19 mouse cellular contexts compared by ENCODE assay signal in genomic region chr2:127775013-127775412, GRCm38 (mm10). TPM values are rescaled to one million over a fixed set of nuclear protein-coding genes. Genes with fewer than 3 reads are reported as not detected.
DNase-seq lines count a peak whose midpoint lies in the region; ATAC-seq and TF ChIP-seq lines count a peak whose summit lies in the region.
"Had no signal": no experiment of that assay in that cellular context is flagged by ENCODE, and none has a peak within 500 bp of the region (broad histone marks: within the 10 kb centered on the region; RNA-seq: fewer than 3 reads in every experiment).

No protein-coding gene starts in this region.

- no peak overlapping the region for H3K9ac ChIP-seq in forebrain, embryonic 15.5 days (replicated peaks)
- no peak overlapping the region for H3K9ac ChIP-seq in hindbrain, postnatal 0 days (replicated peaks; ENCODE audit: low read length)
- no peak overlapping the region for H3K9ac ChIP-seq in hindbrain, embryonic 13.5 days
- H3K9ac ChIP-seq in neural tube, embryonic 11.5 days (ENCODE audit: low read length): no peak overlapping the region
- no peak overlapping the region for H3K9ac ChIP-seq in neural tube, embryonic 15.5 days (replicated peaks)
- H3K9ac ChIP-seq: limb, embryonic 15.5 days; liver, embryonic 15.5 days had no signal

- H3K4me3 ChIP-seq in forebrain, embryonic 10.5 days: no peak overlapping the region
- H3K4me3 ChIP-seq in forebrain, embryonic 15.5 days: no peak overlapping the region
- H3K4me3 ChIP-seq in hindbrain, postnatal 0 days (ENCODE audit: low read length): no peak overlapping the region
- H3K4me3 ChIP-seq in hindbrain, embryonic 13.5 days: no peak overlapping the region
- no peak overlapping the region for H3K4me3 ChIP-seq in neural tube, embryonic 11.5 days (ENCODE audit: low read depth, low read length)
- H3K4me3 ChIP-seq in neural tube, embryonic 15.5 days (replicated peaks): no peak overlapping the region
- H3K4me3 ChIP-seq: limb, embryonic 15.5 days; liver, embryonic 15.5 days had no signal

- peaks cover 77% of the 10 kb centered on the region for H3K36me3 ChIP-seq in forebrain, embryonic 10.5 days (replicated peaks)
- H3K36me3 ChIP-seq in forebrain, embryonic 15.5 days: peaks cover 13% of the 10 kb centered on the region; the same call in 1 of the 2 replicates
- peaks cover 12% of the 10 kb centered on the region; the same call in 1 of the 2 replicates for H3K36me3 ChIP-seq in hindbrain, postnatal 0 days (ENCODE audit: insufficient read depth, low read length)
- peaks cover 42% of the 10 kb centered on the region for H3K36me3 ChIP-seq in hindbrain, embryonic 13.5 days
- no peaks in the 10 kb centered on the region; the same call in 1 of the 2 replicates for H3K36me3 ChIP-seq in neural tube, embryonic 11.5 days (ENCODE audit: control insufficient read depth, insufficient read depth, low read length)
- H3K36me3 ChIP-seq in neural tube, embryonic 15.5 days: peaks cover 13% of the 10 kb centered on the region; the same call in 1 of the 2 replicates
- H3K36me3 ChIP-seq: liver, embryonic 15.5 days had no signal

- H3K4me2 ChIP-seq in forebrain, embryonic 15.5 days (replicated peaks): no peak overlapping the region
- H3K4me2 ChIP-seq in hindbrain, postnatal 0 days (ENCODE audit: low read depth, low read length): no peak overlapping the region
- no peak overlapping the region for H3K4me2 ChIP-seq in hindbrain, embryonic 13.5 days
- no peak overlapping the region for H3K4me2 ChIP-seq in neural tube, embryonic 11.5 days (ENCODE audit: low read depth)
- no peak overlapping the region for H3K4me2 ChIP-seq in neural tube, embryonic 15.5 days
- H3K4me2 ChIP-seq: limb, embryonic 15.5 days had no signal

- H3K27me3 ChIP-seq in forebrain, embryonic 10.5 days (ENCODE audit: poor library complexity, severe bottlenecking): no peaks in the 10 kb centered on the region
- H3K27me3 ChIP-seq in forebrain, embryonic 15.5 days: no peaks in the 10 kb centered on the region
- H3K27me3 ChIP-seq in hindbrain, postnatal 0 days (ENCODE audit: insufficient read depth, low read length): no peaks in the 10 kb centered on the region
- H3K27me3 ChIP-seq in hindbrain, embryonic 13.5 days: no peaks in the 10 kb centered on the region
- no peaks in the 10 kb centered on the region for H3K27me3 ChIP-seq in neural tube, embryonic 11.5 days (ENCODE audit: control insufficient read depth, insufficient read depth, low read length)
- H3K27me3 ChIP-seq in neural tube, embryonic 15.5 days (replicated peaks): no peaks in the 10 kb centered on the region
- H3K27me3 ChIP-seq: limb, embryonic 15.5 days; liver, embryonic 15.5 days had no signal

- no peak for DNase-seq in forebrain, embryonic 10.5 days (ENCODE audit: extremely low spot score, low spot score)
- DNase-seq in hindbrain, postnatal 0 days (ENCODE audit: low spot score): no peak
- DNase-seq in neural tube, embryonic 11.5 days (ENCODE audit: low spot score): no peak
- no peak for DNase-seq in neural tube, embryonic 10.5 days (ENCODE audit: extremely low spot score, low spot score)
- no peak for DNase-seq in heart, postnatal 10 days
- DNase-seq: cerebellum, adult 8-10 months; gastrocnemius, postnatal 10 days; right cerebral cortex, postnatal 4 days had no signal

- ATAC-seq in forebrain, embryonic 15.5 days (replicated peaks): no peak
- ATAC-seq in hindbrain, postnatal 0 days: 0 out of 2 replicates have a peak, but pooled peaks have one; percentile 61
- no peak for ATAC-seq in hindbrain, embryonic 13.5 days (ENCODE audit: low FRiP score)
- peak; percentile 65; the same call in 1 of the 2 replicates for ATAC-seq in neural tube, embryonic 11.5 days (ENCODE audit: insufficient read depth, low FRiP score, low TSS enrichment)
- ATAC-seq in neural tube, embryonic 15.5 days (ENCODE audit: low FRiP score): peak; percentile 73; the same call in 1 of the 2 replicates
- ATAC-seq: inflammation-experienced regulatory T-cells, adult 6 months had no signal

- peak overlapping the region; percentile 84 for H3K27ac ChIP-seq in forebrain, embryonic 10.5 days
- H3K27ac ChIP-seq in forebrain, embryonic 15.5 days (replicated peaks): no peak overlapping the region
- H3K27ac ChIP-seq in hindbrain, postnatal 0 days: no peak overlapping the region
- no peak overlapping the region for H3K27ac ChIP-seq in hindbrain, embryonic 13.5 days
- no peak overlapping the region for H3K27ac ChIP-seq in neural tube, embryonic 11.5 days (ENCODE audit: low read depth, low read length)
- H3K27ac ChIP-seq in neural tube, embryonic 15.5 days (replicated peaks): no peak overlapping the region
- H3K27ac ChIP-seq: limb, embryonic 15.5 days; macrophage; stomach, postnatal 0 days had no signal

- 69% methylated on average over 3 of the region's 3 CpGs for WGBS in forebrain, embryonic 10.5 days
- 58% methylated on average over 3 of the region's 3 CpGs for WGBS in forebrain, embryonic 15.5 days
- 72% methylated on average over 3 of the region's 3 CpGs for WGBS in hindbrain, postnatal 0 days
- 68% methylated on average over 3 of the region's 3 CpGs for WGBS in hindbrain, embryonic 13.5 days
- WGBS in neural tube, embryonic 11.5 days: 78% methylated on average over 3 of the region's 3 CpGs
- WGBS in neural tube, embryonic 15.5 days: 53% methylated on average over 3 of the region's 3 CpGs

- intact Hi-C loops in heart, postnatal 10 days (cut with DNase I): no loop called here

- TF ChIP-seq CTCF in hindbrain, postnatal 0 days (IDR thresholded peaks at IDR 0.05; ENCODE audit: low read depth): no peak

- peaks cover 19% of the 10 kb centered on the region for H3K4me1 ChIP-seq in forebrain, embryonic 10.5 days
- peaks cover 7% of the 10 kb centered on the region for H3K4me1 ChIP-seq in forebrain, embryonic 15.5 days
- no peaks in the 10 kb centered on the region for H3K4me1 ChIP-seq in hindbrain, postnatal 0 days (ENCODE audit: insufficient read depth, low read length)
- H3K4me1 ChIP-seq in hindbrain, embryonic 13.5 days (replicated peaks): 0 out of 2 replicates have a peak, but pooled peaks cover 4% of the 10 kb centered on the region
- H3K4me1 ChIP-seq in neural tube, embryonic 11.5 days (ENCODE audit: control insufficient read depth, insufficient read depth, low read length): no peaks in the 10 kb centered on the region
- peaks cover 5% of the 10 kb centered on the region for H3K4me1 ChIP-seq in neural tube, embryonic 15.5 days
- H3K4me1 ChIP-seq: limb, embryonic 15.5 days had no signal

- H3K9me3 ChIP-seq in forebrain, embryonic 10.5 days: no peaks in the 10 kb centered on the region
- H3K9me3 ChIP-seq in forebrain, embryonic 15.5 days: no peaks in the 10 kb centered on the region
- no peaks in the 10 kb centered on the region for H3K9me3 ChIP-seq in hindbrain, postnatal 0 days (ENCODE audit: low read length)
- no peaks in the 10 kb centered on the region for H3K9me3 ChIP-seq in hindbrain, embryonic 13.5 days
- H3K9me3 ChIP-seq in neural tube, embryonic 11.5 days (ENCODE audit: control insufficient read depth, low read length): no peaks in the 10 kb centered on the region
- H3K9me3 ChIP-seq in neural tube, embryonic 15.5 days (replicated peaks): no peaks in the 10 kb centered on the region
- H3K9me3 ChIP-seq: embryonic facial prominence, embryonic 10.5 days; G1E; limb, embryonic 15.5 days; liver, embryonic 15.5 days had no signal

RNA-seq across cellular contexts. Expression of gene Nphp1, which starts 13.7 kb away (rescaled TPM):
- 45.8 and 48.6 TPM in 2 replicates for polyA plus RNA-seq in forebrain, embryonic 10.5 days (2016; fragmentation: Nextera tagmentation; extraction: Ambion mirVana)
- 19.3 and 19.6 TPM in 2 replicates for polyA plus RNA-seq in forebrain, embryonic 15.5 days (2015; fragmentation: Nextera tagmentation; extraction: Ambion mirVana)
- total RNA-seq in hindbrain, postnatal 0 days (2014; rRNA removed): 11.0 and 11.4 TPM in 2 replicates
- polyA plus RNA-seq in hindbrain, postnatal 0 days (2015; fragmentation: Nextera tagmentation; extraction: Ambion mirVana): 17.3 and 18.5 TPM in 2 replicates
- polyA plus RNA-seq in hindbrain, embryonic 13.5 days (2015; fragmentation: Nextera tagmentation; extraction: Ambion mirVana): 18.8 and 19.9 TPM in 2 replicates
- 23.2 and 25.6 TPM in 2 replicates for polyA plus RNA-seq in neural tube, embryonic 11.5 days (2014; fragmentation: Nextera tagmentation; extraction: Ambion mirVana)
- polyA plus RNA-seq in neural tube, embryonic 15.5 days (2015; fragmentation: Nextera tagmentation; extraction: Ambion mirVana): 11.8 and 16.9 TPM in 2 replicates
- total RNA-seq in heart, postnatal 10 days (2021): 10 to 100 TPM; 10.9 to 12.3 TPM

RNA-seq across cellular contexts. Expression of gene Mtln, which starts 17.3 kb away (rescaled TPM):
- 26.0 and 30.5 TPM in 2 replicates for polyA plus RNA-seq in forebrain, embryonic 10.5 days (2016; fragmentation: Nextera tagmentation; extraction: Ambion mirVana)
- polyA plus RNA-seq in forebrain, embryonic 15.5 days (2015; fragmentation: Nextera tagmentation; extraction: Ambion mirVana): 31.8 and 36.1 TPM in 2 replicates
- 12.1 and 18.9 TPM in 2 replicates for total RNA-seq in hindbrain, postnatal 0 days (2014; rRNA removed)
- 60.4 and 71.4 TPM in 2 replicates for polyA plus RNA-seq in hindbrain, postnatal 0 days (2015; fragmentation: Nextera tagmentation; extraction: Ambion mirVana)
- 32.7 and 34.8 TPM in 2 replicates for polyA plus RNA-seq in hindbrain, embryonic 13.5 days (2015; fragmentation: Nextera tagmentation; extraction: Ambion mirVana)
- polyA plus RNA-seq in neural tube, embryonic 11.5 days (2014; fragmentation: Nextera tagmentation; extraction: Ambion mirVana): 25.2 and 25.7 TPM in 2 replicates
- polyA plus RNA-seq in neural tube, embryonic 15.5 days (2015; fragmentation: Nextera tagmentation; extraction: Ambion mirVana): 54.4 and 61.3 TPM in 2 replicates
- total RNA-seq in heart, postnatal 10 days (2021): 10 to 100 TPM; 34.9 to 36.5 TPM

RNA-seq across cellular contexts. Expression of gene Mall, which starts 45.3 kb away (rescaled TPM):
- 0.34 and 0.36 TPM in 2 replicates for polyA plus RNA-seq in forebrain, embryonic 10.5 days (2016; fragmentation: Nextera tagmentation; extraction: Ambion mirVana)
- polyA plus RNA-seq in forebrain, embryonic 15.5 days (2015; fragmentation: Nextera tagmentation; extraction: Ambion mirVana): 0.68 and 0.70 TPM in 2 replicates
- total RNA-seq in hindbrain, postnatal 0 days (2014; rRNA removed): 1.5 and 1.8 TPM in 2 replicates
- polyA plus RNA-seq in hindbrain, postnatal 0 days (2015; fragmentation: Nextera tagmentation; extraction: Ambion mirVana): 0.55 and 0.57 TPM in 2 replicates
- polyA plus RNA-seq in hindbrain, embryonic 13.5 days (2015; fragmentation: Nextera tagmentation; extraction: Ambion mirVana): 0.60 and 0.69 TPM in 2 replicates
- 2.0 and 2.2 TPM in 2 replicates for polyA plus RNA-seq in neural tube, embryonic 11.5 days (2014; fragmentation: Nextera tagmentation; extraction: Ambion mirVana)
- 0.99 and 2.6 TPM in 2 replicates for polyA plus RNA-seq in neural tube, embryonic 15.5 days (2015; fragmentation: Nextera tagmentation; extraction: Ambion mirVana)
- total RNA-seq in heart, postnatal 10 days (2021): 10 to 100 TPM; 14.5 to 15.9 TPM
- total RNA-seq: G1E; neutrophil, adult 5-6 weeks had no signal
- polyA plus RNA-seq: G1E; inflammation-experienced regulatory T-cells, adult 6 months; macrophage had no signal

RNA-seq across cellular contexts. Expression of gene Bub1, which starts 56.7 kb away (rescaled TPM):
- polyA plus RNA-seq in forebrain, embryonic 10.5 days (2016; fragmentation: Nextera tagmentation; extraction: Ambion mirVana): 116 and 126 TPM in 2 replicates
- polyA plus RNA-seq in forebrain, embryonic 15.5 days (2015; fragmentation: Nextera tagmentation; extraction: Ambion mirVana): 23.6 and 27.3 TPM in 2 replicates
- 5.5 and 9.1 TPM in 2 replicates for total RNA-seq in hindbrain, postnatal 0 days (2014; rRNA removed)
- 6.2 and 7.5 TPM in 2 replicates for polyA plus RNA-seq in hindbrain, postnatal 0 days (2015; fragmentation: Nextera tagmentation; extraction: Ambion mirVana)
- 13.2 and 14.4 TPM in 2 replicates for polyA plus RNA-seq in hindbrain, embryonic 13.5 days (2015; fragmentation: Nextera tagmentation; extraction: Ambion mirVana)
- 35.5 TPM in 2 replicates for polyA plus RNA-seq in neural tube, embryonic 11.5 days (2014; fragmentation: Nextera tagmentation; extraction: Ambion mirVana)
- polyA plus RNA-seq in neural tube, embryonic 15.5 days (2015; fragmentation: Nextera tagmentation; extraction: Ambion mirVana): 5.3 and 13.7 TPM in 2 replicates
- 1 to 10 TPM; 5.6 to 6.0 TPM for total RNA-seq in heart, postnatal 10 days (2021)
- total RNA-seq: neutrophil, adult 5-6 weeks had no signal

Comparison
In these comparisons a context has a peak if more than half of its experiments do, and no peak if none do; other contexts are left out.
1. ATAC-seq: peak in hindbrain, postnatal 0 days (single experiment), neural tube, embryonic 11.5 days (single experiment) and neural tube, embryonic 15.5 days (single experiment); none in forebrain, embryonic 15.5 days (single experiment) and hindbrain, embryonic 13.5 days (single experiment).